Mouse (Mus musculus): ENCODE data around the gene Rps6ka5.

Gene Rps6ka5

DNA sequence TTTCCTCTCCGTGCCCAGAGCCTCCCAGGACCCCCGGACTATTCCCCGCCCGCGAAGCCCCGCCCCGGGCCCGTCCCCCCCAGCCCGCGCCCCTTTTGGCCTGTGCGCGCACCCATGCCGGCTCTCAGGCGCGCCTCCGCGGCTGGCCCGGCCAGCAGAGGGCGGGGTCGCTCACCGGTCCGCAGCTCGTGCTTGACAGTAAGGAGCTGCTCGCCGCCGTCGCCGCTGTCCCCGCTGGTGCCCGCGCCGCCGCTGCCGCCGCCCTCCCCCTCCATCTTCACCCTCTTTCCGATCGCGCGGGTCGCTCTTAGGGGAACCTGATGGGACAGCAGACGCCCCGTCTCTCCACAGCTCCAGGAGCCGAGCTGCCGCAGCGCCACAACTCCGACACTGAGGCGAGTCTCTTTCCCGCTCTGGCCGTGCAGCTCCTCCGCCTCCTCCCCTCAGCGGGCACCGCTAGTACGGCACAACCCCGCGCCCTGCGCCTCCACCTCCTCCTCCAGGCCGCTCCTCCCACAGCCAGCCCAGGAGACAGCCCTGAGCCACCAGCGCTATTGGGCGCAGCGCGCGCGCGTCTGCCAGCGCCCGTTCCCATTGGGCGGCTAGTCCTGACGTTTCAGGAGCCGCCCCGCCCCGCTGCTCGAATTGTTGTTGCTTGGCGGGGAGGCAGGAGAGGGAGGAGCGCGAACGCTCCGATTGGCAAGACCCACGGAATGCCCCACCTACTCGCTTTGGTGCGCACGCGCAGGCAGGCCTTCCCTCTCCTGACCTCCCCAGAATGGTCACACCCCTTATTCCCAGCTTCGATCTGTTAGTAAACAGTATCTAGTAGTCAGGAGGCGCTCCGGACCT is 2.0 kb downstream of the Rps6ka5 start:
- 1% methylated on average over 84 of the region's 85 CpGs for WGBS

DNA sequence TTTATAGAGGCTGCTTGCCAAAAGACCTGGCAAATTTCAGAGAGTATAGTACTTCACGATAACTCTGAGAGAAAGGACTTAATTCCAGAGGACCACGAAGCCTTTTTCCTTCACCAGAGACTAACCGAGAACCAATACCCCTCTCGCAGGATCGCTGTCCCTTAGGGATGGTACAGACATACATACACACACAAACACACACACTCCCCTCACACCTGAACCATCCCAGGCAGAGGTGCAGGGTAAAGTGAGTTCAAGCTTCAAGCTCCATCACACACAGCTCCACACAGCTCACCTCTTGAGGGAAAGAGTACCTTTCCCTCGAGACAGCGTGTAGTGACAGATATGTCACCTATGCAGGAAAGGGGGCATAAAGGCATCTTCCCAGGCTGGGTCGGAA is 2.6 kb downstream of the Rps6ka5 start:
- 1% methylated on average over 8 of the region's 8 CpGs for WGBS

DNA sequence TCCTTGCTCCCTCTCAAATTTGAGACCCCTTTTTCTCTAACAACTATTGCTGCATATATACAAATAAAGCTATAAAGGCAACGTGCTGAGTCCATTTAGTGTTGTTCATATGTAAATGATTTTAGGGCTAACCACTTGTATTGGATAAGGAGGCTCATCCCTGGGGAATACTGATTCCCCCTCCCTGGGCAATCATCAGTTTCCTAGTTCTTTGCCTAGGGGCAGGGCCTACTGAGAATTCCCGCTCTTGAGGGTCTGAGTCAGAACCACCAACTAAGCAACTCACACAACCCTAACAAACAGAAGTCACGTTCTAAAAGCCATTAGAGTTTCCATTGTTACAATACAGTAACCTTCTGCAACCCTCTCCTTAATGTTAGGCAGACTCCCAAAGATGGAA is 6.0 kb downstream of the Rps6ka5 start:
- 82% methylated on average over 3 of the region's 3 CpGs for WGBS

DNA sequence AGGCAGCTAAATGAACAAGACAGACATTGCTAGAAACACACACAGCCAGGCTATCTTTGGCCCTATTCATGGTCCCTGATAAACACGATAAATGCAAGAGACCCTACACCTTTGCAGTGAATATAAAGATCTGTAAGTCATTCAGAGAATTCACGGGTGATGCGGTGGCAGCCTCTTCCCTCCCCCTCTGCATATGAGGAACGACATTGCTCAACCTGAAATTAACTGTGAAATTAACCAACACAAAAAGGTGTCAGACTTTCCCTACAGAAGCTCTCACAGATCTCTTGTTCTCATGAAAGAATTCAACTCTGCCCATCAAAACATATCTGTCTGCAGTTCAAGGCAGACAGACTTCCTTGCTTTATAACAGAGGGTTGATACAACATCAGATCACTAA is 9.8 kb downstream of the Rps6ka5 start:
- WGBS = 69% methylated on average over 4 of the region's 4 CpGs

DNA sequence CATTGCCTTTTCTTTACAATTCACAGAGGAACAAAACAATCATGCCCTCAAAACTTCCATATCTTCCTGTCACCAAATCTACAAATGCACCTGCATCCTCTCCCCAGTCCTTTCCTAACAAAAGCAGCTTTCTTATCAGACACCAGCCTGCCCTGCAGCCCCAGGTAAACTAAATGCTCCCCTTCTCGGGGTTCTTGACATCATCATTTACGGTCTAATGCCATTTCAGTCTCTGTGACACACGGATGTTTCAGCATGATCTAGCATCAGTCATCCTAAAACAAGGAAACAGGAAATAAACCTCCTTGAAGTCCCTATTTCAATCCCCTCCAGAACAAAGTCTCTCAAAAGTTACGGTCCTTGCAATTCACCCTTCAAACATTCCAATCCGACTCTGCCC is 15.0 kb downstream of the Rps6ka5 start:
- 70% methylated on average over 5 of the region's 5 CpGs for WGBS

DNA sequence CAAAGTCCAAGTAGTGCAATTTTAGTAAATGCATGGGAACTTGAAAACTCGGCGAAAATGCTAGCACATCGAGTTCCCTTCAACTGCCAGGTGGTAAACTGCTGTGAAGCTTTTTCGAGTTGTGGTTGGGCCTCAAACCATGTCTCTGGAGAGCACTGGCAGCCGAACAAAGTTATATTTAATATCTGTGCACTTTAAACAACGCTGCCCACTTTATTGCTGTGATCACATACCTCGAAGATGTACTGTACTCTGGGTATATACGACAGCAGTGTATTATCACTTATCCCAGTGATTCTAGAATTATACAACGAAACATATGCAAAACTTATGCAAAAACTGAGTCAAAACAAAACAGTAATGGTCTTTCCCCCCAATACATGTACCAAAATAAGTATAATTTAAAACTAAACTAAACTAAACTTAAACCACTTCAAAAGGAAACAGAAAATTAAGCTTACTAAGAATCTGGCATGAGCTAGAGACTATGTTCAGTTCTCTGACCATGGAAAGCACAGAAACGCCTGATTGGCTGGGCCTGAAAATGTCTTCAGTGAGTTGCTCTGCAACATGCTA is 15.6 kb downstream of the Rps6ka5 start:
- WGBS = 45% methylated on average over 10 of the region's 10 CpGs

DNA sequence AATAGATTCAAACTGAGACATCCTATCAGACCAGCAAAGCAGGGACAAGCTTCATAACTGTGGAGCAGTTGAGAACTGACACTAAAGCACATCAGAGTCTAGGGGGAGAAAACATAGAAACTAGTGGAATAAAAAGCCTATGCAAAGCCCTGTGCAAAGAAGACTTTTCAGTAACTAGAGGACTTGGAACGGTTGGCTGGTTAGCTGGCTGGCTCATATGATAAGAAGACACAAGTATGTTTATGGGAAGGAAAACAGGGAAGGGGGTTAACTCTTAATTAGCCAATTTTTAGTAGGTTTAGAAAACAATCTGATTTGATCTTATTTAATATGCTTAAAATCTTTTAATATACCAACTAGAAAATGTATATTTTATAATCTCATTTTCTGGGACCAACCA is 16.4 kb downstream of the Rps6ka5 start:
- WGBS = 18% methylated on average over 1 of the region's 1 CpGs

DNA sequence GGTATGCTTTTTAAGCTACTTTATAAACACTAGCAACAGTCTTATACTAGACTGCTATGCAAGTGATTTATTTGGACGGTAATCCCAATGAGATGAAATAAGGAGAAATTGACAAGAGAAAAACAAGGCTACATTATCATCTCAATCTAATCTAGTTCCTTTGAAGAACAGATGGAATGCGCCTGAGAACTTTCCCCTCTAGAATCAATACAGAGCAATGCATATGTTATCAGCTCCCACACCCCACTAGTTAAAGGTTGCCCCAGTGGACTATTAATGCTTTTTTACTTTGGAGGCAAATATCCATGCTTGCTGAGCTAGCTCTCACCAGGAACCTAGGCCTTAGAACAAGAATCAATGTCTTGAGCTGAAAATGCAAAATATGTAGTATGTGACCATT is 19.5 kb downstream of the Rps6ka5 start:
- WGBS = 95% methylated on average over 2 of the region's 2 CpGs

DNA sequence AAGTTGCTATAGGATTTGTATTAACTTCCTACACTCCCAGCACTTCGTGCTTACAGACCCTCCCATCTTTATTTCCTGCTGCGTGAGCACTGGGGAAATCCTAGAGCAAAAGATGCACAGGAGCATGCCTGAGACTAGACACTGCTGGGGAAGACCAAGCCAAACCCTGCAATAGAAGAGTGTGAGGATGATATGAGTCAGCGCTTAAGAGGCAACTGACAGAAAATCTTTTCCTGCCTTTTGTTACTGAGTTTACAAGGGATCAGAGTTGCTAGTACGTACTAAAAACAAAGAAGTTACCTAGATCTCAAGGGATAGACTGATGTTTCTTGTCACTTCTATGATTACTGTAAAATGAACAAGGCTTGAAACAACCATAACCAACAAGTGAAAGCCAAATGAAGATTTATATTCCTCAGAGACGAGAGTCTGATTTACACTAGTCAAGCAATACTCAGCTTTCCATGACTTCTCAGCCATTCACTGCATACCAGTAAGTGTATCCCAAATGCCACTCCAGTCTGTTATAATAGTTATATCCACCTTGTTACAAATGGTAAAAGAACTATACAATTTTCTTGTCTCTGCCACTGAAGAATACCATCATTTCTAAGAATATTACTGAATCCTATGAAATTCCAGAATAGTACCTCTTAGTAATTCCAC is 21.6 kb downstream of the Rps6ka5 start:
- 78% methylated on average over 5 of the region's 5 CpGs for WGBS

DNA sequence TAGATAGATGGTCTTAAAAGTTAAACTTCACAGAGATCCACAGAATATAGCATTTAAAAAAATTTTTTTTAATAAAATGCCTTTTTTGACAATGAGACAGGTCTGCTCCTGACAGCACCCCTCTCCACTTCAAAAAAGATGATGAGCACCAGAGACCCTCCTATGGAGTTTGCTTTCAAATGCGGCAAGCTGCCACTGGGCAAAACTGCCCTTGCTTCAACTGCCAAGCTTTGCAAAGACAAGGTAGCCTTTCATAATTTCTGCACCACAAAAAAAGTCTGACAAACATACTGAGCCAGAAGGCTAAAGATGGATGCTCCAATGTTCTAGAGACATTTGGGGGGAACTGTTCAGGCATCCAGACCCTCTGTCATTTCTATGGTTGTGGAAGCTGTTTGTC is 28.8 kb downstream of the Rps6ka5 start:
- 90% methylated on average over 1 of the region's 1 CpGs for WGBS

DNA sequence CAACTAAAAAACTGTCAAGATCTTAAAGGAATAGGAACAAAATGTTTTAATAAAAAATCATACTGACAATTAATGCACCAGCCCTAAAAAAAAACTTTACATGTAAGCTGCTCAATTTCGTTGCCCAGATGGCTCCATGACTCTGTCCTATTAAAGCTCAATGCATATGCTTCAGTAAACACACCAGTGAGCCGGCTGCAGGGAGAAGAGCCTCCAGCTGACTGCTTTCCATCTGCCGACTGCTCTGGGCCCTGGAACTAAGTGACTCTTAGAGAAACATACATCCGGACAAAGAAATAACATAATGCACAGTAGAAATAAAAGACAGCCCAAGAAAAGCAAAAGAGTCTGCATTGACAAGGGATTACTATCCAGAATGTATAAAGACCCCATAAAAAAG is 30.2 kb downstream of the Rps6ka5 start:
- 42% methylated on average over 4 of the region's 4 CpGs for WGBS

DNA sequence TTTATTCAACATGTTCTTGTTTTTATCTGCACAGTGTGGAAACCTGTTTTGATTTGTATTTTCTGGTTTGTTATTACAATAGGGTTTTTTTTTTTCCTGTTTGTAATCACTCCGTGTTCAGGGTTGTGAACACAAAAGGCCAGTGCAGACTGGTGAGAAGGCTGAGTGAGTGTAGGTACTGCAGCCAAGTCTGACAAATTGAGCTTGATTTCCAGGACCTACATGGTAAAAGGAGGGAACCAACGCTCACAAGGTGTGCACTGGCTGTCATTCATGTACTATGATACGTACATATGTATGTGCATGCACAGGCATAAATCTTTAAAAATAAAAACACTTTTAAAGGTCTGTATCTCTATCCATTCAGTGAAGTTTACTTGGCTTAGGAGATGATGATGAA is 31.5 kb downstream of the Rps6ka5 start:
- WGBS = 71% methylated on average over 3 of the region's 3 CpGs

DNA sequence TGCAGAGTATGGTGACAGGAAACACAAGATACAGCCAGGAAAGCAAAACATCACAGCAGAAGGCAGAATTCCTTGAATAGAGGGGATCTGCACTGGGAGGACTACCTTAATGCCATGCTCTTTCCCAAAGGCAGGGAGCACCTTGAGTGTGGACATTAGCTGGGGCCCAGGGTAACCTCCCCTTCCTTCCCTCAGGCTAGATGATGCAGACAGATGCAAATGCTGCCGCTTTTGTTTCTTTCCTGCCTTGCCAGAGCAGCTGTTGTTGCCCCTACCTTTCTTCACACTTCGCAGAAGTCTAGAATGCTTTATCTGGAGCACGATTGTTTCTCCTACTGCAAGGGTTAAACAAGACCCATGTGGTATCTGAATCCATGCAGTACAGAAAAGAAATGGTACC is 34.6 kb downstream of the Rps6ka5 start:
- WGBS = 60% methylated on average over 3 of the region's 3 CpGs

DNA sequence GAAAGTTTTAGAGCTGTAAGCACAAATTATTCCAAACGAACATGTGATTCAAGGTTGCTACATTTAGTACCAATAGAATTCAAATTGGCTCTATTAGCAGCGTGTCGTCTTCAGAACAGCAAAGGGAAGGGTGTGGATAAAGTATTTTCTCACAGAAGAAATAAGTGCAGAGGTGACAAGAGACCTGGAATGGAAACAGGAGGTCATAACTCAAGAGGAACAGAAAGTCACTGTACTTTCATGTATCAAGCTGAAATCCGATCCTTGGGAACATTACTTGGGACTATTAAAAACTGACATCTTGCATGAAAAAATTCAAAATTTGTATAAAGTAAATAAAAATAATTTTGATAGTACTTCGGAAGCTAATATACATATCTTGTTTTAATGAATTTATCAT is 36.3 kb downstream of the Rps6ka5 start:
- 79% methylated on average over 5 of the region's 5 CpGs for WGBS

DNA sequence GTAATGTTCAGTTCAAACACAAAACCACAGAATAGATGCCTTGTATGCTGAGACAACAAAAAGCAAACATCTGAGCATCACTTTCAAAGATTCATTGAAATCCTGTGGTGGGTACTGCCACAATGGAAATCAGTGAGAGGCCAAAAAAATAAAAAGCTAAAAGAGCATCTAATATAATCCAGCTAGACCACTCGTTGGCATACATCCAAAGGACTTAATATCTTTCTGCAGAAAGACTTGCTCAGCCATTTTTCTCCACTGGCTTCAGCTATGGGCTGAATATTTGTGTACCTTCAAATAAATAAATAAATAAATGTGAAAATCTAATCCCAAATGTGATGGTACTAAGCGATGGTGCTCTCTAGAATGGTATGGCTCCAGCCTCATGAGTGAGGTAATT is 39.8 kb downstream of the Rps6ka5 start:
- 60% methylated on average over 2 of the region's 2 CpGs for WGBS

DNA sequence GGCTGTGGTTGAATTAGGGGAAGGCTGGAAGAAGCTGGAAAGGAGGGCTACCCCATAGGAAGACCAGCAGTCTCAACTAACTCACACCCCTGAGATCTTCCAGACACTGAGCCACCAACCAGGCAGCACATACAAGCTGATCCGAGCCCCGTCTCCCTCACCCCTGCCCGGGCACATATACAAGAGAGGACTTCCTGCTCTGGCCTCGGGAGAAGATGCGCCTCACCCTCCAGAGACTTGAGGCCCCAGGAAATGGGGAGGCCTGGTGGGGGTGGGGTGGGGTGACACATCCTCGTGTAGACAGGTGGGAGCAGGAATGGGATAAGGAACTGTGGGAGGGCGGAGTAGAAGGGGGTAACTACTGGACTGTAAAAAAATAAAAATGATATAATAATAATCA is 45.0 kb downstream of the Rps6ka5 start:
- WGBS = 88% methylated on average over 7 of the region's 7 CpGs

DNA sequence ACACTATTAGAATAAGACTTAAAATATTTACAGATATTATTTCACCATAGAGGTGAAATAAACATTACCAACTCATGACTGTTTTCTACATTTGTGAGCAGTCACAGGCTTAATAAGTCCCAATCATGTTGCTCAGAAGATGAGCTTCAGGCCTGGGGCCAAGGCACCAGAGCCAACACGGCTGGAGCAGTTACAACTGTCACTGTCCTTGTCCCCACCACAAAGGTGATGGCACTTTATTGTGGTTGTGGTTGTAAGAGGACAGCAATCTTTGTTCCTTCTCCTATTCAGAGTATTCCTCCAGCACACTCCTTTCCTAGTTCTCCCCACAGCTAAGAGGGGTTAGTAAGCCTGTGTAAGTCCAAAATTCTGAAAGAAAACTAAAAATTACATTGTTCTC is 45.5 kb downstream of the Rps6ka5 start:
- 70% methylated on average over 1 of the region's 1 CpGs for WGBS

DNA sequence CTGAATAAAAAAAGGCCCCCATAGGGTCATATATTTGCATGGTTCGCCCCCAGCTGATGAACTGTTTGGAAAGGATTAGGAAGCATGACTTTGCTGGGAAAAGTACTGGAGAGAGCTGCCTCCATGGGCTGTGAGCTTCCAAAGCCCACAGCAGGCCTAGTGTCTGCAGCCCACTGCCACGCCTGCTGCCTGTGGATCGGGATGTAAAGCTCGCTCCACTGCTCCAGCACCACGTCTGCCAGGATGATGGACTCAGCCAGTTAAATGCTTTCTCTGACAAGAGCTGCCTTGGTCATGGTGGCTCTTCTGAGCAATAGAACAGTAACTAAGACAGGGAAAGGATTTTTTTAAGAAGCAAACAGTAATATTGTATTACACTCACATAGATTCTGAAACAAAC is 46.1 kb downstream of the Rps6ka5 start:
- 85% methylated on average over 5 of the region's 5 CpGs for WGBS

DNA sequence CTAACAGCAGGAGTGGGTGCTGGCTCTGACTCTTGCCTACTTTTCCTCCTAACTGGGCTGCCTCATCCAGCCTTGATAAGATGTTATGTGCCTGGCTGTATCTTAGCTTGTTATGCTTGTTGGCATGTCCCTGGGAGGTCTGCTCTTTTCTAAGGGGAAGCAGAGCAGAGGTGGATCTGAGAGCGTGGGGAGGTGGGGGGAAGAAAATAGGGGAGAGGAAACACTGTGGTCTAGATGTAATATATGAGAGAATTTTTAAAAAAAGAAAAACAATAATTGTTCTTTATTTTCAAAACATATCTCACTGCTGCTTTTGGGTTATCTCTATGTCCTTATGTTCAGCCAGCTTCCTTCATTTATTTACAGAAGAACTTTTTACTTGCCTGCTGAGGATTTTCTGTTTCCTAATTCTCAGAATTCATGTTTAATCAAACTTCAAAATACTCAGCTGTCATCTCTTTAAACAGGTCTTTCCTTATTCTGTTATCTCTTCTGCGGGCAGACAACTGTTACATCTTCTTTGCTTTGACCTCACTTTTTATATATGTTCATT is 56.1 kb downstream of the Rps6ka5 start:
- 84% methylated on average over 2 of the region's 2 CpGs for WGBS

DNA sequence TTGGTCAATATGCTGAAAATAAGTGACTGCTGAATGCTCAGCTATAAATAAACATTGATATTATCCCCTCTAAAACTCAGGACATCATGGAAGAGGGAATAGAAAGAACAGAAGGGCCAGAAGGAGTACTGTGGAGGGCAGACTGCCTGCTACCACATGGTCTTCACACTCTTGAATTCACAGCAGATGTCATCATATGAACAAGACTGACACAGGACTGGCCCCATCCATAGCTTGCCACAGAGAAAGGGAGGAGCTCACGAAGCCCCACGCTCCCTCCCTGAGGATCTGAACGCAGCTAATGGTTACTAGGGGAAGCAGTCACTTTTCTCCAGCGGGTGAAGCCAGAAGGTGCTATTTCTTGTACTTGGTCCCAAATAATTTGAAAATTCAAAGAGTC is 61.5 kb downstream of the Rps6ka5 start:
- 77% methylated on average over 4 of the region's 4 CpGs for WGBS

DNA sequence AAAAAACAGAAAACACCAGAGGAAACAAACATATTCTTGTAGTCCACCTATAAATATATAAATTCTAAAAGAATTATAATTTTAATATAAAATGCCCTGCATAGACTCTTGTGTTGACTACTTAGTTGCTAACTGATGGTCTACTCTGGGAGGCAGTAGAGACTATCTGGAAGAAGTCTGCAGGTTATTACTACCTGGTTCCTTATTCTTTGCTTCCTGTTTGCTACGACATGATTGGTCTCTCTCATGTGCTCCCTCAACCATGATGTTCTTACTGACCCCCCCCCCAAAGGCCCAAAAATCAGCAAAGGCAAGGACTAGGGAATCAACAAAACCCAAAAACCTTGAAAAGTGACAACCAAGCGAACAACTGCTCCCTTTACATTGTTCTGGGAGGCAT is 66.7 kb downstream of the Rps6ka5 start:
- 91% methylated on average over 2 of the region's 2 CpGs for WGBS

DNA sequence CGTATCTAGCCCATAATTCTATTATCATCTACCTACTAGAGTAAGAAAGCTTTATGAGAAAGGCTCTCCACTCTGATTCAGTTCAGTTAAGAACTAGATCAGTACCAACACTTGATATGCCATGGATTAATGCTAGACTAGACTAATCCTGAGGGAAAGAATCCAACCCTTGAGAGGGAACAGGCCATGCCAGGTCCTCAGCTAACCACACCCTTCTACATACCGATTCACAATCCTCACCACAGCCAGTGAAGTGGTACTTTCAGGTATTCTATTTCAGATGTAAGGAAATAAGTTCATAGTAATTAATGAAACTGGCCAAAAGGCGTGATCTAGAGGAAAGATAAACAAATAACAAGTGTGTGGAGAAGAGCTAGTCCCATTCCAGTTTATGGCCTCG is 70.8 kb downstream of the Rps6ka5 start:
- WGBS = 89% methylated on average over 4 of the region's 4 CpGs

DNA sequence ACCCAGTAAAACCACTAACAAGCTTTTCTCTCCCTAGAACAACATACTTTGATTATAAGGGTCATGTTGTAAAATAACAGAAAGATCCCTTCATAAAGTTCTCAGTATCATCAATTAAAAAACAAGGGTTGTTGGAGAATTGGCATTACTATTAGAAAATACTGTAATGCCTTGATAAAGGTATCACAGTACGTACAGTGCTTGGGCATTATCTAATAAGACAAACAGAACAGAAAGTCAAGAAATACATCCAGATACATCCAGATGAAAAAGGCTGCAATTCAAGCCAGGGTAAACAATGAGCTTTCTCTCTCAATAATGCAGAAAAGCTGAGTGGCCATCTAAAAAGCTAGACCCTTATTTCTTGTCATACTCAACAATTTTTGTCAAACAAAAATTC is 84.8 kb downstream of the Rps6ka5 start:
- 88% methylated on average over 1 of the region's 1 CpGs for WGBS
